Comparison of ENCODE assay signal across 8 mouse cellular contexts in genomic region chr17:73107158-73108157, GRCm38 (mm10). TPM values are rescaled to one million over a fixed set of nuclear protein-coding genes. Genes with fewer than 3 reads are reported as not detected.
DNase-seq lines count a peak whose midpoint lies in the region; ATAC-seq lines count a peak whose summit lies in the region.

Gene Lclat1 (plus strand): TSS chr17:73107985.

- H3K4me3 ChIP-seq in hindbrain, embryonic 12.5 days = peak within 1 kb of the TSS; percentile 85

- DNase-seq in Muller cell, postnatal 12 days (ENCODE audit: inconsistent ontology term) = peak; percentile 96
- peak; percentile 95 for DNase-seq in cerebellum, adult 9-11 months
- DNase-seq in frontal cortex, postnatal 10 days (ENCODE audit: low spot score in 2 of 2) = peak; percentile 94 to 96
- peak; percentile 96 for DNase-seq in layer of hippocampus, postnatal 14 days (ENCODE audit: low spot score in 2 of 2)
- DNase-seq in lung, postnatal 14 days = peak; percentile 96
- peak; percentile 84 for DNase-seq in retina, adult 2 months (ENCODE audit: low read depth, low spot score)
- peak; percentile 94 to 97 for DNase-seq in thymus, postnatal 36 days

- H3K9ac ChIP-seq in hindbrain, embryonic 12.5 days = peak within 1 kb of the TSS; percentile 90

- peak; percentile 100 for ATAC-seq in hindbrain, embryonic 12.5 days (ENCODE audit: low FRiP score)

- H3K36me3 ChIP-seq in hindbrain, embryonic 12.5 days = no peaks in the 10 kb centered on the region

- H3K4me1 ChIP-seq in hindbrain, embryonic 12.5 days = peaks cover 3% of the 10 kb centered on the region

- no peaks in the 10 kb centered on the region for H3K9me3 ChIP-seq in hindbrain, embryonic 12.5 days (replicated peaks)

- 0 out of 2 replicates have a peak, but pooled peaks cover 3% of the 10 kb centered on the region for H3K27me3 ChIP-seq in hindbrain, embryonic 12.5 days

- H3K27ac ChIP-seq in hindbrain, embryonic 12.5 days = peak within 1 kb of the TSS; percentile 65

- whole genome bisulfite sequencing in hindbrain, embryonic 12.5 days = 6% methylated on average over 51 of the region's 51 CpGs

- peak within 1 kb of the TSS; percentile 75 for H3K4me2 ChIP-seq in hindbrain, embryonic 12.5 days (replicated peaks)

RNA-seq across cellular contexts. Expression of gene Lclat1, which starts in this region (rescaled TPM):
- polyA plus RNA-seq in hindbrain, embryonic 12.5 days (2016; fragmentation: Nextera tagmentation; extraction: Ambion mirVana) = 10.1 and 14.4 TPM in 2 replicates
- 10 to 100 TPM; 33.8 to 37.2 TPM for total RNA-seq in layer of hippocampus, postnatal 14 days (2021)

Comparison
In these comparisons a context has a peak if more than half of its experiments do, and no peak if none do; other contexts are left out.
1. Peak in every context shown above with its lines: DNase-seq, ATAC-seq, H3K4me3 ChIP-seq and H3K27ac ChIP-seq.